Mouse (Mus musculus): ENCODE results near the gene Nckipsd. TPM values are rescaled to one million over a fixed set of nuclear protein-coding genes. Genes with fewer than 3 reads are reported as not detected.

Nckipsd gene
- total and polyA plus RNA-seq, 2 experiments from 2014 or later = 24.5 to 27.6 TPM

DNA sequence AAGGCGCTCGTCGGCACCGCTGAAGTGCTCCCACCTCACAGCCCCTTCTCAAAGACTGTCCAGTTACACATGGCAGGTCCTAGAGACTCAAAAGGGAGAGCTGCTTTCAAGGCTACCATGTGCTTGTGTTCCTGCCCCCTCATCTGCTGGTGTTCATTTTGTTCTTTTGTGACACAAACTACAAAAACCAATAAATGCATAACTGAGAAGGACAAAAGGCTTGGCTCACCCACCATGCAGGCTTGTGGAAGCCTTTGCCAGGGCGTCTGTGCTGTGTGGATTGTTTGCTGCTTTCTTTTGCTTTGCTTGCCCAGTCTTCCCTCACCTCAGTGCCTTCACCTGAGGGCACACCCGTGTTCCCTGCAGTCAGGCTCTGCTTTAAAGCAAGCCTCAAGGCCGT is 10.7 kb upstream of the Nckipsd start:
- H3K9me3 ChIP-seq (ENCODE audit: low read length) = no peaks in the 10 kb centered on the region
- ATAC-seq (no peak), DNase-seq (no peak)
- H3K4me2 ChIP-seq (ENCODE audit: low read depth) = no peak overlapping the region
- peaks cover 10% of the 10 kb centered on the region for H3K4me1 ChIP-seq (ENCODE audit: insufficient read depth)
- 74% methylated on average over 7 of the region's 7 CpGs for WGBS
- no peak overlapping the region; the same call in 1 of the 2 replicates for H3K27ac ChIP-seq (ENCODE audit: low read depth, low read length)
- H3K27me3 ChIP-seq (ENCODE audit: insufficient read depth, low read length) = no peaks in the 10 kb centered on the region
- H3K36me3 ChIP-seq (ENCODE audit: insufficient read depth) = peaks cover 44% of the 10 kb centered on the region
- no peak overlapping the region for H3K4me3 ChIP-seq (ENCODE audit: low read depth, low read length)
- H3K9ac ChIP-seq = no peak overlapping the region
- TF ChIP-seq CTCF (IDR thresholded peaks at IDR 0.05; ENCODE audit: low read depth) = no peak

- no peak overlapping the region for H3K27ac ChIP-seq (ENCODE audit: low read depth, low read length)
- no peak for TF ChIP-seq CTCF (IDR thresholded peaks at IDR 0.05; ENCODE audit: low read depth)
- 84% methylated on average over 5 of the region's 5 CpGs for WGBS
- peaks cover 49% of the 10 kb centered on the region for H3K36me3 ChIP-seq (ENCODE audit: insufficient read depth)
- H3K4me3 ChIP-seq (ENCODE audit: low read depth, low read length) = no peak overlapping the region
- peaks cover 10% of the 10 kb centered on the region for H3K4me1 ChIP-seq (ENCODE audit: insufficient read depth)
- no peak for DNase-seq
- no peak for ATAC-seq
- no peak overlapping the region for H3K4me2 ChIP-seq (ENCODE audit: low read depth)
- H3K27me3 ChIP-seq (ENCODE audit: insufficient read depth, low read length) = no peaks in the 10 kb centered on the region
- H3K9ac ChIP-seq = no peak overlapping the region
- H3K9me3 ChIP-seq (ENCODE audit: low read length) = no peaks in the 10 kb centered on the region
Measured at GRCm38 (mm10) chr9:108798508-108799075, 9.6 kb upstream of the Nckipsd start.

GRCm38 (mm10) chr9:108799564-108799963 is 8.6 kb upstream of the Nckipsd start:
- no peak for DNase-seq
- H3K4me3 ChIP-seq (ENCODE audit: low read depth, low read length) = no peak overlapping the region
- no peaks in the 10 kb centered on the region for H3K27me3 ChIP-seq (ENCODE audit: insufficient read depth, low read length)
- ATAC-seq = no peak
- no peak overlapping the region for H3K4me2 ChIP-seq (ENCODE audit: low read depth)
- no peak overlapping the region for H3K9ac ChIP-seq
- peaks cover 10% of the 10 kb centered on the region for H3K4me1 ChIP-seq (ENCODE audit: insufficient read depth)
- WGBS = 76% methylated on average over 3 of the region's 3 CpGs
- no peak overlapping the region for H3K27ac ChIP-seq (ENCODE audit: low read depth, low read length)
- TF ChIP-seq CTCF (IDR thresholded peaks at IDR 0.05; ENCODE audit: low read depth) = no peak
- no peaks in the 10 kb centered on the region for H3K9me3 ChIP-seq (ENCODE audit: low read length)
- H3K36me3 ChIP-seq (ENCODE audit: insufficient read depth) = peaks cover 58% of the 10 kb centered on the region

DNA sequence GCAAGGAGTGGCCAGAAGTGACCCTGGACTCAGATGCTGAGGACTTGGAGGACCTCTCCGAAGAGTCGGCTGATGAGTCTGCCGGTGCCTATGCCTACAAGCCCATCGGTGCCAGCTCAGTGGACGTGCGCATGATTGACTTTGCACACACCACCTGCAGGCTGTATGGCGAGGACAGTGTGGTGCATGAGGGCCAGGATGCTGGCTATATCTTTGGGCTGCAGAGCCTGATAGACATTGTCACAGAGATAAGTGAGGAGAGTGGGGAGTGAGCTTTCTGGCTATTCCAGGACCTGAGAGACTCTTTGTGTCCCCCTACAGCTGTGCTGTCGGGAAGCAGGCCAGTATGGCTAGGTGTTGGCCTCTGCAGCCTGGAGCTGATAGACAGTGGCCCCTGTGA is 2.4 kb upstream of the Nckipsd start:
- H3K4me3 ChIP-seq (ENCODE audit: low read depth, low read length) = no peak overlapping the region
- DNase-seq (no peak), ATAC-seq (no peak)
- WGBS = 84% methylated on average over 8 of the region's 8 CpGs
- no peak overlapping the region for H3K27ac ChIP-seq (ENCODE audit: low read depth, low read length)
- H3K4me2 ChIP-seq (ENCODE audit: low read depth) = no peak overlapping the region
- H3K27me3 ChIP-seq (ENCODE audit: insufficient read depth, low read length) = no peaks in the 10 kb centered on the region
- H3K9me3 ChIP-seq (ENCODE audit: low read length) = no peaks in the 10 kb centered on the region
- peaks cover 47% of the 10 kb centered on the region for H3K36me3 ChIP-seq (ENCODE audit: insufficient read depth)
- no peak for TF ChIP-seq CTCF (IDR thresholded peaks at IDR 0.05; ENCODE audit: low read depth)
- H3K9ac ChIP-seq = no peak overlapping the region
- H3K4me1 ChIP-seq (ENCODE audit: insufficient read depth) = 0 out of 2 replicates have a peak, but pooled peaks cover 4% of the 10 kb centered on the region

- H3K4me3 ChIP-seq (ENCODE audit: low read depth, low read length) = no peak overlapping the region
- no peak overlapping the region for H3K4me2 ChIP-seq (ENCODE audit: low read depth)
- H3K36me3 ChIP-seq (ENCODE audit: insufficient read depth) = peaks cover 52% of the 10 kb centered on the region
- H3K4me1 ChIP-seq (ENCODE audit: insufficient read depth) = 0 out of 2 replicates have a peak, but pooled peaks cover 4% of the 10 kb centered on the region
- no peak for ATAC-seq
- H3K9me3 ChIP-seq (ENCODE audit: low read length) = no peaks in the 10 kb centered on the region
- no peak overlapping the region for H3K27ac ChIP-seq (ENCODE audit: low read depth, low read length)
- TF ChIP-seq CTCF (IDR thresholded peaks at IDR 0.05; ENCODE audit: low read depth) = no peak
- DNase-seq = no peak
- H3K9ac ChIP-seq = no peak overlapping the region
- no peaks in the 10 kb centered on the region for H3K27me3 ChIP-seq (ENCODE audit: insufficient read depth, low read length)
Measured at GRCm38 (mm10) chr9:108806379-108806778, 1.8 kb upstream of the Nckipsd start.

DNA sequence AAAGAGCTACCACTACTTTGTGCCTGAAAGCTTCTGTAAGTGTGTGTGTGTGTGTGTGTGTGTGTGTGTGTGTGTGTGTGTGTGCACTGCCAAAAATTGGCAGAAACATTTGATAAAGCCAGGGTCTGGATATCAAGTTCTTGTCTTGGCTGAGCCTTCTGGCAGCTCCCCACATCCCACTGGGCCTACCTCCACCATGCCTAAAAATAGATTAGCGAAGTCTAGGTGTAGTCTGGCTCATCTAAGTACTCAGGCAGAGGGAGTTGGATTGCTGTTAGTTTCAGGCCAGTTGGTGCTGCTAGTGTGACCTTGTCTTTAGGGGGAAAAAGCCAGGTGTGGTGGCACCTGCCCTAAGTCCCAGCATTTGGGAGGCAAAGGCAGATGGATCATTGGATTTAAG is 1.3 kb upstream of the Nckipsd start:
- Histone ChIP-seq H3K4me1 (ENCODE audit: insufficient read depth) (0 out of 2 replicates have a peak, but pooled peaks cover 4% of the 10 kb centered on the region), H3K27me3 (ENCODE audit: insufficient read depth, low read length) (no peaks in the 10 kb centered on the region), H3K36me3 (ENCODE audit: insufficient read depth) (peaks cover 57% of the 10 kb centered on the region), H3K27ac (ENCODE audit: low read depth, low read length) (no peak overlapping the region), H3K9me3 (ENCODE audit: low read length) (no peaks in the 10 kb centered on the region), H3K4me2 (ENCODE audit: low read depth) (no peak overlapping the region), H3K4me3 (ENCODE audit: low read depth, low read length) (no peak overlapping the region), H3K9ac (no peak overlapping the region)
- ATAC-seq (no peak), DNase-seq (no peak)
- 63% methylated on average over 1 of the region's 1 CpGs for WGBS
- no peak for TF ChIP-seq CTCF (IDR thresholded peaks at IDR 0.05; ENCODE audit: low read depth)

DNA sequence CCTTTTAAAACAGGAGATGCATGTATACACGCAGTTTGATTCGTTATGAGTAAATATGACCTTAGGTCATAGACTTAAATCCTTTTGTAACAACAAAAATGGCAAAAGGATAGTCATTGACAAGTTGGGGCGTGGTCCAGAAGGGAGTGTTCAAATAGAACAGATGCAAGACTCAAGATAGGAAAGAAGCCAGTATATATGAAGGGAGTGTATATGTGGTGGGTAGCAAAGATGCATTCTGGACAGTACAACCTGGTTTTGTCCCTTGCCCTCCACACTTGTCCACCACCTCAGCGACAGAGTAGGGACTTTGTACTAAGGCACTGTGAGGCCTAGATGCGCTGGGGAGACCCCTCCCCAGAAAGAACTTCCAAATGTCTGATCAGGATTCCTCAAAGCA is 494 bp upstream of the Nckipsd start:
- Histone ChIP-seq H3K4me1 (ENCODE audit: insufficient read depth) (0 out of 2 replicates have a peak, but pooled peaks cover 4% of the 10 kb centered on the region), H3K4me3 (ENCODE audit: low read depth, low read length) (no peak overlapping the region), H3K27me3 (ENCODE audit: insufficient read depth, low read length) (no peaks in the 10 kb centered on the region), H3K4me2 (ENCODE audit: low read depth) (no peak overlapping the region), H3K36me3 (ENCODE audit: insufficient read depth) (peaks cover 61% of the 10 kb centered on the region), H3K27ac (ENCODE audit: low read depth, low read length) (no peak overlapping the region), H3K9ac (no peak overlapping the region), H3K9me3 (ENCODE audit: low read length) (no peaks in the 10 kb centered on the region)
- TF ChIP-seq CTCF (IDR thresholded peaks at IDR 0.05; ENCODE audit: low read depth) = no peak
- ATAC-seq = no peak
- DNase-seq = no peak
- WGBS = 75% methylated on average over 5 of the region's 5 CpGs
